Comparison of ENCODE assay signal across 23 mouse cellular contexts in the genomic region with DNA sequence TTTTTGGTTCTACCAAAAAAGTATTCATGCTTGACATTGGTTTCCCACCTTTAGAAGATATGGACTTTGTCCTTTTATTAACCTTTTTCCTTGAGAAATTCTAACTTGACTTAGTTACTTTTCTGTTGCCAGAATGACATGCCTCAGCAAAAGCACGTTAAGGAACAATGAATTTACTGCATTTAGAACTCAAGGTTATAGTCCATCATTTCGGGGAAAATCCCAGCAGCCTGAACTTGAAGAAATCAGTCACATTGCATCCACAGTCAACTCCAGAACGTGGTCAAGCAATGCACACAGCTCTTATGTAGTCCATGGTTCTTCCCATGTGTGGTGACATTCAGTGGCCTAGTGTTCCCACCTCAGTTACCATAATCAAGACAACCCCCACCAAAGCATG.
"Had no signal": no experiment of that assay in that cellular context is flagged by ENCODE, and none has a peak within 500 bp of the region (broad histone marks: within the 10 kb centered on the region; RNA-seq: fewer than 3 reads in every experiment).

No protein-coding gene starts in this region.

- H3K9me3 ChIP-seq: heart, embryonic 13.5 days; heart, embryonic 15.5 days; hindbrain, embryonic 13.5 days; hindbrain, embryonic 15.5 days; kidney, embryonic 15.5 days; limb, embryonic 13.5 days; limb, embryonic 15.5 days; liver, embryonic 12.5 days had no signal

- ATAC-seq: forebrain, postnatal 0 days; hindbrain, postnatal 0 days; intestine, embryonic 16.5 days; liver, embryonic 12.5 days had no signal

- H3K4me2 ChIP-seq: heart, embryonic 11.5 days; heart, embryonic 13.5 days; heart, embryonic 15.5 days; hindbrain, embryonic 13.5 days; hindbrain, embryonic 15.5 days; kidney, embryonic 15.5 days; limb, embryonic 13.5 days; limb, embryonic 15.5 days; liver, embryonic 12.5 days had no signal

- DNase-seq: forebrain, postnatal 0 days; gastrocnemius, postnatal 14 days; gastrocnemius, postnatal 36 days; heart, adult 11 months; heart, adult 2 months; heart, postnatal 14 days; heart, postnatal 36 days; kidney, postnatal 10 days; layer of hippocampus, adult 9-11 months; layer of hippocampus, postnatal 36 days; left cerebral cortex, postnatal 4 days had no signal

- H3K36me3 ChIP-seq: heart, embryonic 13.5 days; heart, embryonic 15.5 days; hindbrain, embryonic 13.5 days; hindbrain, embryonic 15.5 days; kidney, embryonic 15.5 days; limb, embryonic 13.5 days; limb, embryonic 15.5 days; liver, embryonic 12.5 days had no signal

- H3K27me3 ChIP-seq: heart, embryonic 13.5 days; heart, embryonic 15.5 days; hindbrain, embryonic 13.5 days; hindbrain, embryonic 15.5 days; kidney, embryonic 15.5 days; limb, embryonic 13.5 days; limb, embryonic 15.5 days; liver, embryonic 12.5 days had no signal

- H3K9ac ChIP-seq: forebrain, postnatal 0 days; heart, embryonic 13.5 days; heart, embryonic 15.5 days; hindbrain, embryonic 13.5 days; hindbrain, embryonic 15.5 days; kidney, embryonic 15.5 days; limb, embryonic 13.5 days; limb, embryonic 15.5 days; liver, embryonic 12.5 days; liver, embryonic 14.5 days had no signal

- H3K27ac ChIP-seq: heart, adult 2 months; heart, embryonic 13.5 days; heart, embryonic 15.5 days; hindbrain, embryonic 13.5 days; hindbrain, embryonic 15.5 days; hindbrain, postnatal 0 days; kidney, embryonic 15.5 days; limb, embryonic 13.5 days; limb, embryonic 15.5 days; liver, embryonic 12.5 days; liver, embryonic 14.5 days had no signal

- H3K4me1 ChIP-seq: hindbrain, embryonic 13.5 days; hindbrain, embryonic 15.5 days; kidney, embryonic 15.5 days; limb, embryonic 13.5 days; limb, embryonic 15.5 days; liver, embryonic 12.5 days had no signal

- H3K4me3 ChIP-seq: heart, adult 2 months; heart, embryonic 13.5 days; heart, embryonic 15.5 days; hindbrain, embryonic 13.5 days; hindbrain, embryonic 15.5 days; kidney, embryonic 15.5 days; limb, embryonic 13.5 days; limb, embryonic 15.5 days; liver, embryonic 12.5 days had no signal
